Mouse (Mus musculus) stomach, embryonic 16.5 days (tissue): ENCODE measurements at regions not wholly inside any gene's neighbourhood (a gene's known extent, or its start where the extent isn't known, plus 50 kb on each side); places are given as distances from the start of the nearest gene placed in this dataset.

Experiments
- ATAC-seq: fragments of 200-750 bp; cut with Nextera tagmentation; 2 replicates; pipeline ENCODE4 v1.8.0; 2017; ENCODE audit warnings: moderate number of reproducible peaks, moderate TSS enrichment; ENCODE audit not compliant: insufficient read depth, low FRiP score
- H3K27ac ChIP-seq: fragments of 300-500 bp; sonication (generic); 2 replicates; pipeline ENCODE4 v1.5.1; 2014; ENCODE audit warnings: low read length
- H3K27me3 ChIP-seq: fragments of 300-500 bp; sonication (generic); 2 replicates; pipeline ENCODE4 v1.6.1; 2014; ENCODE audit warnings: low read length, control low read depth, mixed read lengths; ENCODE audit not compliant: control insufficient read depth, insufficient read depth
- H3K36me3 ChIP-seq: fragments of 300-500 bp; sonication (generic); 2 replicates; pipeline ENCODE4 v1.6.1; 2014; ENCODE audit warnings: low read length; ENCODE audit not compliant: control insufficient read depth, insufficient read depth
- H3K4me1 ChIP-seq: fragments of 300-500 bp; sonication (generic); 2 replicates; pipeline ENCODE4 v1.6.1; 2014; ENCODE audit warnings: low read length, control low read depth, mixed read lengths; ENCODE audit not compliant: control insufficient read depth, insufficient read depth
- H3K4me2 ChIP-seq: fragments of 300-500 bp; sonication (generic); 2 replicates; pipeline ENCODE4 v1.6.1; 2014; ENCODE audit warnings: low read depth, low read length, mixed read lengths
- H3K4me3 ChIP-seq: fragments of 300-500 bp; sonication (generic); replicated peaks from 2 replicates; pipeline ENCODE4 v1.5.1; 2014; ENCODE audit warnings: mild to moderate bottlenecking, low read length
- H3K9ac ChIP-seq: fragments of 300-500 bp; sonication (generic); 2 replicates; pipeline ENCODE4 v1.6.1; 2014; ENCODE audit warnings: low read length
- H3K9me3 ChIP-seq: fragments of 300-500 bp; sonication (generic); replicated peaks from 2 replicates; pipeline ENCODE4 v1.6.1; 2016; ENCODE audit warnings: low read length, control low read depth; ENCODE audit not compliant: control insufficient read depth
- WGBS: fragments of 180-500 bp; shearing (Covaris S2); extraction: QIAGEN DNeasy Blood & Tissue Kit; methylation state at CpG from one replicate; pipeline ENCODE4 v1.1.7; 2014; 5-methylcytosine and 5-hydroxymethylcytosine counted together

GRCm38 (mm10) chr13:55948591-55948990 lies 112.6 kb upstream of the Pitx1 start:
- H3K27ac ChIP-seq, result no peak overlapping the region

GRCm38 (mm10) chr13:55948144-55948543 lies 112.2 kb upstream of the Pitx1 start:
- no peak overlapping the region for H3K4me3 ChIP-seq
- WGBS, result 44% methylated on average over 2 of the region's 2 CpGs
- no peak overlapping the region for H3K9ac ChIP-seq
- 0 out of 2 replicates have a peak, but pooled peaks cover 4% of the 10 kb centered on the region for H3K9me3 ChIP-seq
- H3K27me3 ChIP-seq, result no peaks in the 10 kb centered on the region
- no peaks in the 10 kb centered on the region for H3K4me1 ChIP-seq
- no peaks in the 10 kb centered on the region for H3K36me3 ChIP-seq
- no peak for ATAC-seq
- H3K27ac ChIP-seq, result no peak overlapping the region
- no peak overlapping the region for H3K4me2 ChIP-seq

More at GRCm38 (mm10) chr13:55948591-55948990, 112.6 kb upstream of the Pitx1 start:
- H3K4me1 ChIP-seq, result no peaks in the 10 kb centered on the region
- ATAC-seq, result no peak
- H3K27me3 ChIP-seq, result no peaks in the 10 kb centered on the region
- no peak overlapping the region for H3K9ac ChIP-seq
- no peak overlapping the region for H3K4me2 ChIP-seq
- no peaks in the 10 kb centered on the region for H3K36me3 ChIP-seq
- WGBS, result 55% methylated on average over 9 of the region's 9 CpGs
- H3K4me3 ChIP-seq, result no peak overlapping the region
- H3K9me3 ChIP-seq, result 0 out of 2 replicates have a peak, but pooled peaks cover 4% of the 10 kb centered on the region

DNA sequence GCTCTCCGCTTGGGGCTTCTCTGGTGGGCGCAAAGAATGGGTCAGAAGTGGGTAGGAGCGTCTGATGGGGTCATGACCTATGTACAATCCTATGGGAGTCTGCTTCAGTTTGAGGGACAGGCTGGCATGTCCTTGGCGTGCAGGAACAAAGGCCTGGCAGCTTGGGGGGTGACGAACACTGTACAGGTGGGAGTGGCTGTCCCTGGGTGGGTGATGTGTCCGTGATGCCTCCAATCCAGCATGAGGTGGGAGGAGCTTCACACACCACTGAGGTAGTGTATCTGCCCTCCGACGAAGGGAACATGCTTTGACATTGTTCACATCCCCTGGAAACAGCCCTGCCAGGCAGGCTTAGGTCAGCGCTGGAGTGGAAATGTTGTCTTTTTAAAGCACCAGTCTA lies 101.4 kb upstream of the Pitx1 start:
- peak; percentile 62 for ATAC-seq

DNA sequence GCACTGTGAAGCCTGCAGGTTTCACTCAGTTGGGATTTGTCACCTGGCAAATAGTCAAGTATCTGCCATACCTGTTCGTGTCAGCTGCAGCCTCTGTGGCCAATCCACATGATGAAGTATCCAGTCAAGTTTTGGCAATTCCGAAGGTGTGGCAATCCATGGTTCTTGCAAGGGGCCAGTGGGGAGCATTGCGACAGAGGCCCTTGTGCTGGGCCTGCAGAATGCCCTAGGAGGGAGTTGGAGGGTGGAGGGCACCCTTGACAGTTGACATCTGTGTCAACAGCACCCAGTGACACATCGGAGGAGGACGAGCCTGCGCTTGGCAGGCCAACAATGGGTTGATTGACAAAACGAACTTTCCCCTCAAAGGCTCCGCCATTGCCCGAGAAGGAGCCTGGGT lies 101.0 kb upstream of the Pitx1 start:
- Histone ChIP-seq H3K4me1 (no peaks in the 10 kb centered on the region), H3K27ac (peak overlapping the region; percentile 61), H3K36me3 (no peaks in the 10 kb centered on the region), H3K4me3 (no peak overlapping the region), H3K4me2 (no peak overlapping the region), H3K9me3 (0 out of 2 replicates have a peak, but pooled peaks cover 3% of the 10 kb centered on the region), H3K9ac (no peak overlapping the region), H3K27me3 (no peaks in the 10 kb centered on the region)
- ATAC-seq, result peak; percentile 84
- WGBS, result 80% methylated on average over 9 of the region's 9 CpGs

More for the DNA sequence above, 101.4 kb upstream of the Pitx1 start:
- Histone ChIP-seq H3K4me1 (no peaks in the 10 kb centered on the region), H3K9me3 (0 out of 2 replicates have a peak, but pooled peaks cover 3% of the 10 kb centered on the region), H3K9ac (no peak overlapping the region), H3K27ac (peak overlapping the region; percentile 61), H3K4me2 (no peak overlapping the region), H3K27me3 (no peaks in the 10 kb centered on the region), H3K4me3 (no peak overlapping the region), H3K36me3 (no peaks in the 10 kb centered on the region)
- 73% methylated on average over 9 of the region's 9 CpGs for WGBS

- H3K36me3 ChIP-seq, result no peaks in the 10 kb centered on the region
Observed at GRCm38 (mm10) chr13:55930637-55931036, 94.6 kb upstream of the Pitx1 start.

DNA sequence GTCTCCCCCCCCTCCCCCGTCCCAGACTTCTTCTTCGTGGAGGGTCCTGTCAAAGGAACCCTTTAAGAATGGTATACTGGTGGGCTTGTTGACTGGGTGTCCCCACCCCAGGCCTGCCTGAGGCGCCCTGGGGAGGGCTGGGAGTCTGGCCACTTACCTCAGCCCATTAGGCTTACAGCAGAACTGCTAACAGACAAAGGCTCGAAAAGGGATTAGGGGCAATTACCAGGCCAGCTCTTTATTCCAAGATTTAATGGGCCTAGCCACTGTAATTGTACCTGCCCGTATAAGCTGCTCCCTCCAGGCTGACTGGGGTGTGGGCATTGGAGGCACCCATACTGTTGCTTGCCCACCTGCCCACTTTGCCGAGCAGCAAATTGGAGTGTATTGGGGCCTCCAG lies 93.8 kb upstream of the Pitx1 start:
- no peak for ATAC-seq
- H3K9ac ChIP-seq, result no peak overlapping the region
- H3K9me3 ChIP-seq, result no peaks in the 10 kb centered on the region
- H3K4me3 ChIP-seq, result no peak overlapping the region
- no peaks in the 10 kb centered on the region for H3K36me3 ChIP-seq
- WGBS, result 76% methylated on average over 6 of the region's 6 CpGs
- H3K27ac ChIP-seq, result no peak overlapping the region
- H3K27me3 ChIP-seq, result no peaks in the 10 kb centered on the region
- H3K4me2 ChIP-seq, result no peak overlapping the region
- 0 out of 2 replicates have a peak, but pooled peaks cover 11% of the 10 kb centered on the region for H3K4me1 ChIP-seq

More at GRCm38 (mm10) chr13:55930637-55931036, 94.6 kb upstream of the Pitx1 start:
- no peak for ATAC-seq
- Histone ChIP-seq H3K4me1 (0 out of 2 replicates have a peak, but pooled peaks cover 2% of the 10 kb centered on the region), H3K9ac (no peak overlapping the region), H3K27ac (no peak overlapping the region), H3K4me2 (no peak overlapping the region), H3K4me3 (no peak overlapping the region), H3K27me3 (no peaks in the 10 kb centered on the region), H3K9me3 (no peaks in the 10 kb centered on the region)
- 83% methylated on average over 11 of the region's 11 CpGs for WGBS

DNA sequence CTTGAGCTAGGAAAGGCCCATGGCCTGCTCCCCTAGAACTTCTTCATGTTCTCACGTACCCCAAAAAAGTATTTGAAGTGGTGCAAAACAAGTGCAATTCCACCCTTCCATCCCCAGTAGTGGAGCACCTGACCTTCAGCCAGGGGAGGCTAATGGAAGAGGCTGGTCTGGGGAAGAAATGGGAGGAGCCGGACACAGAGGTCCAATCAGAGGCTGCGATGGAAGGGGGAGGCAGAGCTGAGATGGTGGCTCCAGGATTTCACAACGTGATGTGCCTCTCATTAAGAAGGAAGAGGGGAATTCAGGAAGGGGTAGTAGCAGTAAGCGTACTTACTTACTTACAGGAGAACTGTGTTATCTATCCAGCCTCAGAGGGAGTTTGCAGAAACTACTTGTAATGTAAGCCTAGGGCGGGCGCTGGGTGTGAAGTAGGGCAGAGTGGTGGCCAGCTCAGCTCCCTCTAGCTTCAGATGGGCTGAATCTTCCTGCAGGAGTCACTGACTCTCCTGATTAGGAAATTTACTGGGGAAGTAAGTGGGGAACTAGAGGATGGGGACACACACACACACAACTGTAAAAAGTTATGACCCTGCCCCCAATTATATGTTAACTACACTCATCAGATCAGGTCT lies 87.6 kb upstream of the Pitx1 start:
- H3K27me3 ChIP-seq, result no peaks in the 10 kb centered on the region
- peak overlapping the region; percentile 12 for H3K4me3 ChIP-seq
- peak overlapping the region; percentile 42 for H3K4me2 ChIP-seq

DNA sequence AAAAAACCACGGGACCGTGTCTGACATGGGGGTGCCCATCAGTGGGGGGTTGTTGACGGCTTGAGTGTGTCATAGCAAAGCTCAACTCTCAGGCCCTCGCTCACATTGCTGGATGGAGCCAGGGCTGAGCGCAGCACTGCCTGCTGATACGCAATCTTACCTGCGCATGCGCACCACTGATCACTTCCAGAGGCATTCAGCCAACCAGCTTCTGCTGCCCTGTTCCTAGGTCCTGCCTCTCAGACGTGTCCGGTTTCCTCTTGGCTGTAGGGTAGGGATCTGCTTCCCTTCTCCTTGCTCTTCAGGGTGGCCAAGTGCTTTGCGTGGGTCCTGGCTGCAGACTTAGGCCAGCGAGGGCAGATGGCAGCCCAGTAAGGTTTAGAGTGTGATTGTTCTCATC lies 81.3 kb upstream of the Pitx1 start:
- no peak overlapping the region for H3K4me2 ChIP-seq
- no peaks in the 10 kb centered on the region for H3K9me3 ChIP-seq
- ATAC-seq, result no peak
- 93% methylated on average over 12 of the region's 12 CpGs for WGBS
- no peaks in the 10 kb centered on the region; the same call in 1 of the 2 replicates for H3K27me3 ChIP-seq
- no peak overlapping the region for H3K9ac ChIP-seq
- peaks cover 20% of the 10 kb centered on the region; the same call in 1 of the 2 replicates for H3K4me1 ChIP-seq
- no peak overlapping the region for H3K4me3 ChIP-seq
- H3K27ac ChIP-seq, result peak overlapping the region; percentile 44; the same call in 1 of the 2 replicates
- H3K36me3 ChIP-seq, result no peaks in the 10 kb centered on the region

More for the DNA sequence above, 87.6 kb upstream of the Pitx1 start:
- Histone ChIP-seq H3K9ac (0 out of 2 replicates have a peak overlapping the region, but pooled peaks have one; percentile 23), H3K4me1 (peaks cover 33% of the 10 kb centered on the region), H3K27ac (peak overlapping the region; percentile 81), H3K36me3 (no peaks in the 10 kb centered on the region), H3K9me3 (no peaks in the 10 kb centered on the region)
- peak; percentile 56 for ATAC-seq
- WGBS, result 16% methylated on average over 7 of the region's 7 CpGs

GRCm38 (mm10) chr13:55912271-55912711 lies 76.3 kb upstream of the Pitx1 start:
- Histone ChIP-seq H3K27ac (peak overlapping the region; percentile 96), H3K4me3 (no peak overlapping the region), H3K9ac (no peak overlapping the region), H3K4me1 (peaks cover 36% of the 10 kb centered on the region), H3K4me2 (no peak overlapping the region), H3K9me3 (no peaks in the 10 kb centered on the region), H3K27me3 (no peaks in the 10 kb centered on the region; the same call in 1 of the 2 replicates), H3K36me3 (no peaks in the 10 kb centered on the region)
- peak; percentile 45; the same call in 1 of the 2 replicates for ATAC-seq
- 37% methylated on average over 13 of the region's 13 CpGs for WGBS
